Mouse (Mus musculus): ENCODE measurements around the gene Rassf4.

GRCm38 (mm10) chr6:116664830-116665229, 8.9 kb downstream of the Rassf4 start:
- TF ChIP-seq FLI1 (IDR thresholded peaks at IDR 0.05; ENCODE audit: low read length), result no peak
- TF ChIP-seq GATA1 (IDR thresholded peaks at IDR 0.05; ENCODE audit: borderline replicate concordance, low read length), result no peak
